Mouse (Mus musculus): ENCODE data around the gene Btbd9. TPM values are rescaled to one million over a fixed set of nuclear protein-coding genes. Genes with fewer than 3 reads are reported as not detected.

Btbd9 gene
- polyA plus RNA-seq, 1 experiment = 21.0 TPM

GRCm38 (mm10) chr17:30575121-30575904 is 975 bp downstream of the Btbd9 start:
- peaks cover 2% of the 10 kb centered on the region; the same call in 1 of the 2 replicates for H3K4me1 ChIP-seq (ENCODE audit: control insufficient read depth, insufficient read depth, low read length)
- 2% methylated on average over 35 of the region's 35 CpGs for WGBS
- TF ChIP-seq CTCF (IDR thresholded peaks at IDR 0.05; ENCODE audit: control insufficient read depth, insufficient read depth, low read length) (no peak), POLR2A (IDR thresholded peaks at IDR 0.05; ENCODE audit: borderline replicate concordance, control insufficient read depth, low read depth, low read length) (no peak)
- H3K4me3 ChIP-seq (replicated peaks; ENCODE audit: control insufficient read depth, low read depth, low read length) = peak overlapping the region; percentile 79
- H3K27ac ChIP-seq (ENCODE audit: control insufficient read depth, insufficient read depth, low read depth, low read length, poor library complexity) = peak overlapping the region; percentile 11; the same call in 1 of the 2 replicates

GRCm38 (mm10) chr17:30574783-30575075 is 1.6 kb downstream of the Btbd9 start:
- Histone ChIP-seq H3K4me1 (ENCODE audit: control insufficient read depth, insufficient read depth, low read length) (peaks cover 2% of the 10 kb centered on the region; the same call in 1 of the 2 replicates), H3K4me3 (replicated peaks; ENCODE audit: control insufficient read depth, low read depth, low read length) (no peak overlapping the region), H3K27ac (ENCODE audit: control insufficient read depth, insufficient read depth, low read depth, low read length, poor library complexity) (0 out of 2 replicates have a peak overlapping the region, but pooled peaks have one; percentile 28)
- 4% methylated on average over 8 of the region's 8 CpGs for WGBS
- TF ChIP-seq POLR2A (IDR thresholded peaks at IDR 0.05; ENCODE audit: borderline replicate concordance, control insufficient read depth, low read depth, low read length) (no peak), CTCF (IDR thresholded peaks at IDR 0.05; ENCODE audit: control insufficient read depth, insufficient read depth, low read length) (no peak)

GRCm38 (mm10) chr17:30573990-30574782 is 2.1 kb downstream of the Btbd9 start:
- Histone ChIP-seq H3K27ac (ENCODE audit: control insufficient read depth, insufficient read depth, low read depth, low read length, poor library complexity) (0 out of 2 replicates have a peak overlapping the region, but pooled peaks have one; percentile 28), H3K4me1 (ENCODE audit: control insufficient read depth, insufficient read depth, low read length) (peaks cover 2% of the 10 kb centered on the region; the same call in 1 of the 2 replicates), H3K4me3 (replicated peaks; ENCODE audit: control insufficient read depth, low read depth, low read length) (no peak overlapping the region)
- 49% methylated on average over 8 of the region's 8 CpGs for WGBS
- no peak for TF ChIP-seq POLR2A (IDR thresholded peaks at IDR 0.05; ENCODE audit: borderline replicate concordance, control insufficient read depth, low read depth, low read length)
- no peak for TF ChIP-seq CTCF (IDR thresholded peaks at IDR 0.05; ENCODE audit: control insufficient read depth, insufficient read depth, low read length)

- WGBS = 76% methylated on average over 3 of the region's 3 CpGs
- TF ChIP-seq POLR2A (IDR thresholded peaks at IDR 0.05; ENCODE audit: borderline replicate concordance, control insufficient read depth, low read depth, low read length) = no peak
- TF ChIP-seq CTCF (IDR thresholded peaks at IDR 0.05; ENCODE audit: control insufficient read depth, insufficient read depth, low read length) = no peak
Observed at GRCm38 (mm10) chr17:30570971-30571370, 5.3 kb downstream of the Btbd9 start.

GRCm38 (mm10) chr17:30570173-30570572 is 6.1 kb downstream of the Btbd9 start:
- TF ChIP-seq POLR2A (IDR thresholded peaks at IDR 0.05; ENCODE audit: borderline replicate concordance, control insufficient read depth, low read depth, low read length) (no peak), CTCF (IDR thresholded peaks at IDR 0.05; ENCODE audit: control insufficient read depth, insufficient read depth, low read length) (no peak)

More at GRCm38 (mm10) chr17:30570971-30571370, 5.3 kb downstream of the Btbd9 start:
- no peak overlapping the region for H3K4me3 ChIP-seq (replicated peaks; ENCODE audit: control insufficient read depth, low read depth, low read length)
- H3K27ac ChIP-seq (ENCODE audit: control insufficient read depth, insufficient read depth, low read depth, low read length, poor library complexity) = no peak overlapping the region
- peaks cover 2% of the 10 kb centered on the region; the same call in 1 of the 2 replicates for H3K4me1 ChIP-seq (ENCODE audit: control insufficient read depth, insufficient read depth, low read length)

GRCm38 (mm10) chr17:30568473-30568872 is 7.8 kb downstream of the Btbd9 start:
- Histone ChIP-seq H3K4me1 (ENCODE audit: control insufficient read depth, insufficient read depth, low read length) (no peaks in the 10 kb centered on the region), H3K27ac (ENCODE audit: control insufficient read depth, insufficient read depth, low read depth, low read length, poor library complexity) (no peak overlapping the region), H3K4me3 (replicated peaks; ENCODE audit: control insufficient read depth, low read depth, low read length) (no peak overlapping the region)
- TF ChIP-seq CTCF (IDR thresholded peaks at IDR 0.05; ENCODE audit: control insufficient read depth, insufficient read depth, low read length) (no peak), POLR2A (IDR thresholded peaks at IDR 0.05; ENCODE audit: borderline replicate concordance, control insufficient read depth, low read depth, low read length) (no peak)

More at GRCm38 (mm10) chr17:30570173-30570572, 6.1 kb downstream of the Btbd9 start:
- H3K4me3 ChIP-seq (replicated peaks; ENCODE audit: control insufficient read depth, low read depth, low read length) = no peak overlapping the region
- 46% methylated on average over 8 of the region's 8 CpGs for WGBS
- no peak overlapping the region for H3K27ac ChIP-seq (ENCODE audit: control insufficient read depth, insufficient read depth, low read depth, low read length, poor library complexity)
- peaks cover 1% of the 10 kb centered on the region; the same call in 1 of the 2 replicates for H3K4me1 ChIP-seq (ENCODE audit: control insufficient read depth, insufficient read depth, low read length)

GRCm38 (mm10) chr17:30564971-30565370 is 11.3 kb downstream of the Btbd9 start:
- Histone ChIP-seq H3K27ac (ENCODE audit: control insufficient read depth, insufficient read depth, low read depth, low read length, poor library complexity) (no peak overlapping the region), H3K4me3 (replicated peaks; ENCODE audit: control insufficient read depth, low read depth, low read length) (no peak overlapping the region), H3K4me1 (ENCODE audit: control insufficient read depth, insufficient read depth, low read length) (no peaks in the 10 kb centered on the region)
- 82% methylated on average over 7 of the region's 7 CpGs for WGBS
- TF ChIP-seq POLR2A (IDR thresholded peaks at IDR 0.05; ENCODE audit: borderline replicate concordance, control insufficient read depth, low read depth, low read length) (no peak), CTCF (IDR thresholded peaks at IDR 0.05; ENCODE audit: control insufficient read depth, insufficient read depth, low read length) (no peak)

- Histone ChIP-seq H3K27ac (ENCODE audit: control insufficient read depth, insufficient read depth, low read depth, low read length, poor library complexity) (no peak overlapping the region), H3K4me1 (ENCODE audit: control insufficient read depth, insufficient read depth, low read length) (no peaks in the 10 kb centered on the region), H3K4me3 (replicated peaks; ENCODE audit: control insufficient read depth, low read depth, low read length) (no peak overlapping the region)
- TF ChIP-seq POLR2A (IDR thresholded peaks at IDR 0.05; ENCODE audit: borderline replicate concordance, control insufficient read depth, low read depth, low read length) = no peak
- TF ChIP-seq CTCF (IDR thresholded peaks at IDR 0.05; ENCODE audit: control insufficient read depth, insufficient read depth, low read length) = no peak
- WGBS = 70% methylated on average over 3 of the region's 3 CpGs
Observed at GRCm38 (mm10) chr17:30564407-30564806, 11.9 kb downstream of the Btbd9 start.
